Mouse (Mus musculus): ENCODE measurements around the gene Erbb4. TPM values are rescaled to one million over a fixed set of nuclear protein-coding genes. Genes with fewer than 3 reads are reported as not detected.

Erbb4 gene
- polyA plus RNA-seq, 1 experiment from 2014 or later = 10.3 TPM

DNA sequence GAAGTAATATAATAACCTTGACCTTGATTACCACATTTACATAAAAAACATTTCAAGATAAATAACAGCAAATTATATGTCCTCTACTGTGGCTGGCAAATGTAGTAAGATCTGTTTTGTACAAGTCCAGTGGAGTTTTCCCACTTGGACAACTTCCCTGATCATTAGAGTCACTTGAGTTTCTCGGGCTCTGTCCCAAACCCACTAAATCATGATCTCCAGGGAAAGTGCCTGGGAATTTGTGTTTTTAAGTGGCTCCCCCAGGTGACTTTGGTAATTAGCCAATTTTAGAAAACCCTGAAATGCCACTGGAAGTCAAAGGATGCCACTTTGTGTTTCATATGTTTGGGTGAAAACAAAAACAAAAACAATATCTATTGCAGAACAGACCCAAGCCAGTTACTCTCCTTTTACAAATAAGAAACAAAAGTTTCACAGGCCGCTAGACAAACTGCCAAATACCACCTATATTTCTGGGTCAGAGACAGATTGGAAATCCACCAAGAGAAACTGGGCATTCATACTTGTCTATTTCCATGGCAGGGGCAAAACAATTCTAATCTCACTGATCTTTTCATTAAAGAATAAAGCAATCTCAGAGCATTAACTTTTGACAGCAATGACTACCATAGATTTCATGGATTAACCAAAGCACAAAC lies 234.8 kb downstream of the Erbb4 start:
- in situ Hi-C loops (cut with MboI; ENCODE audit: low pct_unique_long_range_greater_than_20kb) = no loop called here

DNA sequence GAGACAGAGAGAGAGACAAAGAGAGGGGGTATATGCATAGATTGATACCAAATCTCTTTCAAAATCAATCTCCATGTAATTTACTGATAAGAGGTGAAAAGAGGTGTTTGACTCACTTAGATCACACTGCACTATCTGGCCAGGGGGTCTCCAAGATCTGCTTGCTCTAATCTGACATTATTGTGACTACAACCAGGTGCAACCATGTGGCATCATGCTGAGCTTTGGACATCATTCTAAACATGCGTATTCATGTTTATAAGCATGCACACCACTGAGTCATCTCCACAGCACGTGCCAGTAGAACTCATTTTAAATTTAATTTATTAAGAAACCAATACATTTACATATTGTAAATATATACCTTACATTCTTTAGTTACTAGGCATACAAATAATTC lies 247.5 kb downstream of the Erbb4 start:
- TF ChIP-seq CTCF (IDR thresholded peaks at IDR 0.05) = no peak
- ATAC-seq (no peak), DNase-seq (ENCODE audit: low read depth, low spot score) (no peak)
- no peaks in the 10 kb centered on the region for H3K27me3 ChIP-seq
- in situ Hi-C loops (cut with MboI; ENCODE audit: low pct_unique_long_range_greater_than_20kb) = no loop called here
- ChIA-PET POLR2A (no interaction called here), CTCF (no interaction called here)

More for the DNA sequence above, 234.8 kb downstream of the Erbb4 start:
- POLR2A ChIA-PET = no interaction called here
- DNase-seq (ENCODE audit: low read depth, low spot score) (no peak), ATAC-seq (no peak)
- CTCF ChIA-PET = no interaction called here
- no peak for TF ChIP-seq CTCF (IDR thresholded peaks at IDR 0.05)
- H3K27me3 ChIP-seq = no peaks in the 10 kb centered on the region

DNA sequence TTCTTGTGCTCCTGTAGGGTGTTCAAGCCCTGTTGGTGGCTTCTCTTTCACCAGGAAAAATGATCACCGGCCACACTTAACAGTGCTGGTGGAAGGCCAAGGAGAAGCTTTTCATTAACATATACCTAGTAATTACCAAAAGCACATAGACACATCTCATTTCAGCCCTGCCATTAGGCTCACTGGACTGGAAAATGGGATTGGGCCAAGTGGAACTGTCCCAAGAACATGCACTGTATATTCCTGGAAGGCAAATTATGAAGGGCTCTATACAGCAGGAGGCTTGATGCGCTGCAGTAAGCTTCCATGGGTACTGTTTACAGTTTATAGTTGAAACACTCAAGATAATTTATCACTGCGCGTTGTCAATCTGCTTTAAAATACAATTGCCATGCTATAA lies 248.4 kb downstream of the Erbb4 start:
- ATAC-seq = no peak
- in situ Hi-C loops (cut with MboI; ENCODE audit: low pct_unique_long_range_greater_than_20kb) = no loop called here
- no peaks in the 10 kb centered on the region for H3K27me3 ChIP-seq
- no peak for DNase-seq (ENCODE audit: low read depth, low spot score)
- TF ChIP-seq CTCF (IDR thresholded peaks at IDR 0.05) = no peak
- CTCF ChIA-PET = interaction anchor here (0.9 to 1.3 kb wide), 4 partner anchors 10 to 144 kb away, joined by 3 to 4 read pairs (median 3); no protein-coding TSS in a partner anchor
- POLR2A ChIA-PET = no interaction called here

DNA sequence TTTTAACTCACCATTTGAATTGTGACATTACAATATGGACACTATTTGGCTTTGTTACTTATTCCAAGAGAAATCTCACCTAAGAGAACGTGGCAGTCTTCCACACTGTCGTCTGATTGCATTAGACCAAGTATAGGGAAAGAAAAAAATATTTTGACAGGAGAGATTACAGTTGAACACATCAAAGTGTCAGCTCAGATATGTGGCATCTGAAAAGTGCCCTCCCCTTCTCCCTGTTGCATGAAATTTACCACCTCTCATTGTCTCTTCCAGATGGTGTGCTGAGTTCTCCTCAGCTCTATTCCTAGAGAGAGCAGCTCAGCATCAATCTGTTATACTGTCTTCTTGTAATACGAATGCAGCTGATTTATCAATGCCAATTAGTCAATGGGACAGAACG lies 268.5 kb downstream of the Erbb4 start:
- no peak for TF ChIP-seq CTCF (IDR thresholded peaks at IDR 0.05)
- in situ Hi-C loops (cut with MboI; ENCODE audit: low pct_unique_long_range_greater_than_20kb) = no loop called here
- POLR2A ChIA-PET = no interaction called here
- ATAC-seq (no peak), DNase-seq (ENCODE audit: low read depth, low spot score) (no peak)
- no peaks in the 10 kb centered on the region for H3K27me3 ChIP-seq
- CTCF ChIA-PET = no interaction called here

DNA sequence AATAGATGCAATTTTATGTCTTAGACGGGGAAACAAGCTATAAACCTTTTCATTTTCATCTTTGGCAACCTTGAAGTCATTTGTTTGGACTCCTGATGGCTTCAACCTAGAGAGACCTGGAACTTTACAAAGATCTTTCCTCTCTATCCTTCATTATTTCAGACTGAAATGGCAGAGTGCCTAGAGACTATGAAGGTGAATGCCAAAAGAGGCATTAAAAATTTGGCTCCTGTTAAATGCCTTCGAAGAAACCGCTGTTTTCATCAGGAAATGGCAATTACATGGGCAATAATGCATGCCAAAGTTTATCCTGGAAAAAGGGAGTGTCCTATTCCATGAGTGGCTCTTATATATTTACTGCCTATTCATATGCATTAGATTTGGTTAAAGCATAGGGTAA lies 273.2 kb downstream of the Erbb4 start:
- POLR2A ChIA-PET = no interaction called here
- CTCF ChIA-PET = no interaction called here
- in situ Hi-C loops (cut with MboI; ENCODE audit: low pct_unique_long_range_greater_than_20kb) = no loop called here
- no peaks in the 10 kb centered on the region for H3K27me3 ChIP-seq
- ATAC-seq (no peak), DNase-seq (ENCODE audit: low read depth, low spot score) (no peak)
- TF ChIP-seq CTCF (IDR thresholded peaks at IDR 0.05) = no peak

DNA sequence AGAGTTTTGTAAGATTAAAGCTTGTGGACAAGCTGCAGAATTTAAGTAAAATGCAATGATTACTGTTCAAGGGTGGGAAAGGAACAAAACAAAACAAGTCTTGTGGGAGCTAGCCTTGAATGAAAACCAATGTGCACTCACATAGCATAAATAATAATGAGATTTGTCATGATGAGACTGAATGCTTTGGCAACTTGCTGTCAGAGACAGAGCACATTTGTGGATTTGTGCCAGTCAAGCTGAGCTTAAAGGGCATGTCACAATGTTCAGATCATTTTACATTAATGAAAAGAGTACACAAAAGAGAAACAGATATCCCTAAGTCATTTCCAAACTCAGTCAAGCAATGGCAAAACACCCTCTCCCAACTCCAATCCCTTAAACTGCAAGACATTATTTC lies 275.8 kb downstream of the Erbb4 start:
- ATAC-seq (no peak), DNase-seq (ENCODE audit: low read depth, low spot score) (peak; percentile 30)
- CTCF ChIA-PET = interaction anchor here (0.8 kb wide), 1 partner anchor 191 kb away, joined by 3 read pairs; no protein-coding TSS in a partner anchor
- TF ChIP-seq CTCF (IDR thresholded peaks at IDR 0.05) = no peak
- in situ Hi-C loops (cut with MboI; ENCODE audit: low pct_unique_long_range_greater_than_20kb) = no loop called here
- POLR2A ChIA-PET = interaction anchor here (0.6 kb wide), 1 partner anchor 155 kb away, joined by 3 read pairs; no protein-coding TSS in a partner anchor
- H3K27me3 ChIP-seq = no peaks in the 10 kb centered on the region

DNA sequence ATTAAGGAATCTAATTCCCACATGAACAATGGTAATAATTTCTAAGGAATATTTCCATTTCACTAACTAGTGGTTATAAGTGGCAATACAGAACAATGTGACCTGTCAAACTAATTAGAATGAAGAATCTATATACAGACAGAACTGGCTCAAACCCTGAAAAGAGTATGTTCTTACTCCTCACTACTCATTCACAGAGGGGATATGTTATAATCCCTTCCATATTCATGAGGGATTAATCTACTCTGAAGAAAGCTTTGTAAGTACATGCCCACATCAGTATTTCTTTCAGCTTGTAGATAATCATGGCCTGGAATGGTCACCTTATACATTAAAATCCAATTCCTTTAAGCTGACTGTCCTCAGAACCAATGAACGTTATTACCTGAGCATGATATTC lies 276.3 kb downstream of the Erbb4 start:
- no peak for TF ChIP-seq CTCF (IDR thresholded peaks at IDR 0.05)
- ChIA-PET POLR2A (no interaction called here), CTCF (interaction anchor here (0.8 kb wide), 1 partner anchor 191 kb away, joined by 3 read pairs; no protein-coding TSS in a partner anchor)
- H3K27me3 ChIP-seq = no peaks in the 10 kb centered on the region
- in situ Hi-C loops (cut with MboI; ENCODE audit: low pct_unique_long_range_greater_than_20kb) = no loop called here
- DNase-seq (ENCODE audit: low read depth, low spot score) (no peak), ATAC-seq (no peak)

DNA sequence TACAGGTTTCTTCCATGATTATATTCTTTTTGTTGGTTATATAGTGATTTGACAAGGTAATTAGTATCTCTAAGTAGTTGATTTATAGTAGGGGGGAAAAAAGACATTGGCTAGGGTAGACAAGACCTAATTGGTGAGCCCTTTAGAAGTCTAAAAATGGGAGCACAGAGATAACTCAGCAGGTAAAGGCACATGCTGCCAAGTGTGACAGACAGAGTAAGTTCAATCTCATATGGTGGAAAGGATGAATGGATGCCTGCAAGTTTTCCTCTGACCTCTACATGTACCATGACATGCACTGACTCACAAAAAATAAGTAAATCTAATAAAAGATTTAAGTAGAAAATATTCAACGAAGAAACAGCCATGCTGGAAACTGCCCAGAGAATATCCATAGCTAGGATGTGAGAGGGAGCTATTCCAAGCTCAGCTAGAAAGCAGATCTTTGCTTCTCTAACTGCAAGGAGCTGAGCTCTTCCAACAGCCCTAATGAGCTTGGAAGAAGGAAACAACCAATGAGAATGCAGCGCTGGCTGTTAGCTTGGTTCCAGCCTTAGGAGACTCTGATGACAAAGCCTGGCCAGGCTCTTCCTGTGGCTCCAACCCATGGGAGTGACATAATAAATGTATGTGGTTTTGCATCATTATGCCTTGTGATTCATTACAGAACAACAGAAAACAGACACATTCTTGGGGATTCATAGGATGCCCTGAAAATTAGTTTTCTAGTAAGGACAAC lies 277.2 kb downstream of the Erbb4 start:
- POLR2A ChIA-PET = no interaction called here
- ATAC-seq (no peak), DNase-seq (ENCODE audit: low read depth, low spot score) (no peak)
- TF ChIP-seq CTCF (IDR thresholded peaks at IDR 0.05) = no peak
- CTCF ChIA-PET = interaction anchor here (1.4 kb wide), 1 partner anchor 13 kb away, joined by 4 read pairs; no protein-coding TSS in a partner anchor
- H3K27me3 ChIP-seq = no peaks in the 10 kb centered on the region
- in situ Hi-C loops (cut with MboI; ENCODE audit: low pct_unique_long_range_greater_than_20kb) = no loop called here

DNA sequence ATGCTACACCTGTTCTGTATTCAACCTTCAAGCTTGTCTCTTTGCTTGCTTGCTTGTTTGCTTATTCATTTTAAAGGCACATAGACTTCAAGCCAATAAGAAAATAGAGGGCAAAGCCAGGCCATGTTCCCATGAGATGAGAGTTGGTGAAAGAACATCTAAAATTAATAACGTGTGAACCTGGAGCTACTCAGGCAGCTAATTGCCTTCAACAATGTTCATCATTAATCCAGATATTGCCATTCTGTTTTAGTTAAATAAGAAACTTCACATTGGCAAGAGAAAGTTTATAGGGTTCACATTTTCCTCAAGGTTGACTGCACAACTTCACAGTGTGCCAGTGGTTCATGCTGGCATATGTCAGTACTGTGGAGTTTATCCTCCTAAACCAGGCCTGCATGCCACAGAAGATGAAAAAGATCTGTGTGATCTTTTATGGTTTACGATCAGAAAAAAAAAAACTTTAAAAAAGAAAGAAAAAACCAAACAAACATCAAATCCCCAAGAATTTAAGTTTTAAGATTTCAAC lies 284.7 kb downstream of the Erbb4 start:
- CTCF ChIA-PET = no interaction called here
- ATAC-seq (no peak), DNase-seq (ENCODE audit: low read depth, low spot score) (no peak)
- no peak for TF ChIP-seq CTCF (IDR thresholded peaks at IDR 0.05)
- POLR2A ChIA-PET = no interaction called here
- in situ Hi-C loops (cut with MboI; ENCODE audit: low pct_unique_long_range_greater_than_20kb) = no loop called here
- H3K27me3 ChIP-seq = no peaks in the 10 kb centered on the region

DNA sequence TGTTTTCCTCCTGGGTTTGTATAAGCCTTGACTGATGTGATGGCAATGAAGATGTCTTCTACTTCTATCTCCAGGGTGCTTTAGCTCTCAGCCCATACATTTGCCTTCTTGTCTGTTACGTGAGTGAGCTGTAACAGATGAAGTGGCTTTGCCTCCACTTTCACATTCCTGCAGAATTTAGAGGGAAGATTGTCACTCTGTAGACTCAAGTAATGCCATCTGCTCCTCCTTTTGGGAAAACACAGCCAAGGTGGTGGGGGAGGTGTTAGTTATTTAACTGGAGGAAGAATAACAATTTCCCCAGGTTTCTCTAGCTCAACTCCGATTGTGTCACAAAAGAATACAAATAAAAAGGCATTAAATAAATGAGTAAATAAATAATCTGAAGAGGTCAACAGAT lies 301.1 kb downstream of the Erbb4 start:
- no peaks in the 10 kb centered on the region for H3K27me3 ChIP-seq
- DNase-seq (ENCODE audit: low read depth, low spot score) (no peak), ATAC-seq (no peak)
- ChIA-PET CTCF (interaction anchor here (1.3 to 1.7 kb wide), 2 partner anchors 10 to 691 kb away, joined by 3 to 4 read pairs; no protein-coding TSS in a partner anchor), POLR2A (no interaction called here)
- no peak for TF ChIP-seq CTCF (IDR thresholded peaks at IDR 0.05)
- in situ Hi-C loops (cut with MboI; ENCODE audit: low pct_unique_long_range_greater_than_20kb) = no loop called here

DNA sequence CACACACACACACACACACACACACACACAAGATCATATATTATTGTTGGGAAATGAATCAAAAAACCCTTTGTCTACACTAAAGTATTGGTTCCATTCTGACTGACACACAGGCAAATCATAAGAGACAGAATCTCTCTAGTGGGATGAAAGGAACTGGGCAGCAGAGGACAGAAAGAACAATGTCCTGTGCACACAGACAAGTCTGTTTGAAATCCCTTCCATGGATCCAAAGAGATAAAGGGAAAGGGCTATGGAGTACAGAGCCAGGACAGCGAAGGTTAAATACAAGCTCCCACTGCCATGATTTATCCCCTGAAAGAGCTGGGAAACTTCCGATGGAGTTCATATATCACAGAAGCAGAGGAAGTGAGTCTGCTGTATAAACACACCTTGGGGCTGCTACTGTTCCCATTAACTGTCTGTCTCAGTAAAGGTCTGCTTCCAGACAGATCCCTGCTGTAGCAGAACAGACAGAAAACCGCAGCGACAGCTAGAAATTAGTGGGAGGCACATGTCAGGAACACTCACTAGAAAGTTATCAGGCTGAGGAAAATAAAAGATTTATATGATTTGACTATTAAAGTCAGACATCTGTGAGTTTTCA lies 320.3 kb downstream of the Erbb4 start:
- ChIA-PET POLR2A (no interaction called here), CTCF (interaction anchor here (1.1 kb wide), 1 partner anchor 11 kb away, joined by 3 read pairs; no protein-coding TSS in a partner anchor)
- ATAC-seq (no peak), DNase-seq (ENCODE audit: low read depth, low spot score) (no peak)
- in situ Hi-C loops (cut with MboI; ENCODE audit: low pct_unique_long_range_greater_than_20kb) = no loop called here
- TF ChIP-seq CTCF (IDR thresholded peaks at IDR 0.05) = no peak
- H3K27me3 ChIP-seq = no peaks in the 10 kb centered on the region
